Mouse (Mus musculus): ENCODE measurements around the gene Snx30.
A peak's percentile ranks its signal among the peaks of the same experiment; 100 is the strongest.

Snx30 gene

DNA sequence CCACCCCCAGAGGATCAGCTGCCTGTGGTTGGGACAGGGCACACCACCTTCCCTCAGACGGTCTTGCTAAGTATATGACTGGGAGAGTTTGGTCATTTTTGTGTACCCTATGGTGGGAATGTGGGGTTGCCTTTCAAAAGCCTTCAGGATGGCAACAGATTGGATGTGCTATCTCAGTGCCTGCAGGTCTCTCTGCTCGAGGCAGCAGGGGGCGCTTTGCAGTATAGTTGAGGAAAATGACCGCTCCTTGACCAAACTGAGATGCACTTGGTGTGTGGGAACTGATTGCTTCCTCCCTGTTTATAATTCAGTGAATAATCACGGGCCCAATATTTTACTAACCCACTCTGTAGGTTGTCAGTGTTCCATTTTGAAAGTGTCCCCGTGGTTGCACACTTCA lies 96.9 kb downstream of the Snx30 start:
- DNase-seq (ENCODE audit: low read depth, low spot score) = no peak

DNA sequence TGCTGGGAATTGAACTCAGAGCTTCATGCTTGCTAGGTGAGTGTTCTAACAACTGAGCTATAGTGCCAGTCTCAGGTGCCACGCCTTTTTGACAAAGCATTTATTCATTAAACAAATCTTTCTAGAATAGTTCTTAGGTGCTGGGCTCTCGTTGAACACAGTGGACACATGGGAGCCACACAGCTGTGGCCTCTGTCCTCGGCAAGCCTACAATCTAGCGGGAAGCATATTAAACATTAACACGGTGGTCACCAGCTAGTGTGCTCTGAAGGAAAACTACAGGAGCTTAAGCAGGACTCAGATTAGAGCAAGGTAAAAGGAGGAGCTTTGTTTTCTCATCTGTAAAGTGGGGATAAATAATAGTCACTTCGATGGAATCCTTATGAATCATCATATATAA lies 101.5 kb downstream of the Snx30 start:
- DNase-seq (ENCODE audit: low read depth, low spot score) = no peak

DNA sequence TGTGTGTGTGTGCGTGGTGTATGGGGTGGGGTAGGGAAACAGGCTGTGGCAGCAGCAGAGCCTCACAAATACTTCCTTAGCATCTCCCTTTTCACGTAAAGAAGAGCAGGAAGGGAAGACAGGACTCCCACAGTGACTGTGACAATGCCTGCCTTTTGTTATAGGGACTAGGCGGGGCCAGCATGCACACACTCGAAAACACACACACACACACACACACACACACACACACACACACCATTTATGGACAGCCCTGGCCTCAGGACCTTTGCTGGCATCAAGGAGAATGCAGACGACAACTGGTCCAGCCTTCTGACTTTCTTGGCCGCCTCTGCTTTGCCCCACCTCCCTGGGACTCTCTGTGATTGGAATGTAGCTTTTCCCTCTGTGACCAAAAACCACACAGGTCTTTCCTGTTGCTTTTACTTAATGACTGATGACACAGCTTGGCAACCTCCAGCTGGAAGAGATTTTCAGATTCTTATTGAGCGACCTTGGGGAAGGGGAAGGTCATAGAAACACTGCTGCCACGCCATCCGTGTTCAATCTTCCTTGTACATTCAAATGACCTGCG lies 102.1 kb downstream of the Snx30 start:
- no peak for DNase-seq (ENCODE audit: low read depth, low spot score)

DNA sequence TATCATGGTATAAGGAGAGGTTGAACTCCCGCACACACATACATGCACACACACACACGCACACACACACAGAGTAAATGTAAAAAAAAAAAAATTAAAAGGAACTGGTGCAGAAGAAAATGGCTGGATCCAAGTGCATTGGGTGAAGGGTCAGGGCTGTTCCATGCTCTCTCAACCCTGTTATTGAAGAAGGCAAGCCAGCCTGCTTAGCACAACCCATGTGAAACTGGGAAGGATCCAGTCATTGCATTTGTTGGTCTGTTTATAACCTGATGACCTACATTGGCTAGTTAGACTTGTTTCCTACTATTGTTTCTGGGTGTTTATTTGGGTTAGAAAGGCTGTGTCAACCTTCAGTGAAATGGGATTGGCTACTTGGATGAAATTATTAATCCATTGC lies 103.1 kb downstream of the Snx30 start:
- no peak for DNase-seq (ENCODE audit: low read depth, low spot score)

DNA sequence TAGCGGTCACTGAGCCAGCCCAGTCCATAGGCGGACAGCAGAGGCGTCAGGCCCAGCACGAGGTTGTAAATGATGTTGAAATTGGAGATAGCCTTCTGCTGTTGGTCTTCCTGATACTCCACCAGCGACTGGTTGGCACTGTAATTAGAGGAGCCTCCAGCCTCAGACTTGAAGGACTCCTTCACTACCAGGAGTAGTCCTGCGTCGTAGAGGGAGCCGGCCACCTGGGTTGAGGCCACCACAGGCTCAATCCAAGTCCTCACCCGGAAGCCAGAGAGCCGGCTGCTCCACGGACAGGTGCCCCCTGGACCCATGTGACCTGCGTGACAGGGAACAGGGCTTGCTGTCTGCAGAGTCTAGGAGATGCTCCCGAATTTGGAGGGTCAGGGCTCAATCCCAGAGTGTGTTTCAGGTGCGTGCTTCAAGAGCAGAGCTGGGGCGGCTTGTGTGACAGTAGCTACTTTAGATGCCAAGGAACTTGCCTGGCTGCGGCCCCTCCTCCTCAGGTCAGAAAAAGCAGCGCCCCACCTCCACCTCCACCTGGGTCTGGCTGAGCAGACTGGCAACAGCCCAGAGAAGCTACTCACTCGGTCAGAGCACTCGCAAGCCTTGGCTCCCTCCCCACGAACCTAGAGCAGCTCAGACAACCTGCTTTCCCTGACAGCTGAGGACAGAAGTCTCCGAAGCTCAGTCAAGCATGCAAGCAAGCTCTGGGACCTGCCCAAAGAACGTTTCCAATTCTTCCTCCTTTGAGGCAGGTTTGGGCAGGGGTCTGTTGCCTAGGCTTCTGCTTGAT lies 109.2 kb downstream of the Snx30 start, which contains the start of gene Slc46a2:
TSS of gene Slc46a2 (minus strand) at position 449 of the 796 bp plus-strand sequence.
- DNase-seq (ENCODE audit: low read depth, low spot score) = no peak

DNA sequence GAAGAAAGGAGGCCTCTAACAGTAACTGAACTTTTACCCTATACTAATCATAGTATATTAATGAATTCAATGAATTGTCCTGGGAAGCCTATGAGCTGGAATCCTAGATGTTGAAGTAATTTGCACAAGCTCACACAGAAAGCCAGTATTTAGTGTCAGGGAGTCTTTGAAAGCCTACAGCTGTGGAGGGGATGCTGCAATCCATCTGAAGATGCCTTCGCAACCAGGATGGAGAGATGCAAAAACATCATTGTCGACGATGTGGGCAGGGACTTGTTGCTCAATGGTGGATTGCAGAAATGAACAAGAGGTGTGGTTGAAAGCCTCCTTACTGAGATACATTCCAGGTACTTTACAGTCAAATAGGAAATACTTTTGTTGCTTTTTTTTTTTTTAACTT lies 112.3 kb downstream of the Snx30 start:
- DNase-seq (ENCODE audit: low read depth, low spot score) = no peak

DNA sequence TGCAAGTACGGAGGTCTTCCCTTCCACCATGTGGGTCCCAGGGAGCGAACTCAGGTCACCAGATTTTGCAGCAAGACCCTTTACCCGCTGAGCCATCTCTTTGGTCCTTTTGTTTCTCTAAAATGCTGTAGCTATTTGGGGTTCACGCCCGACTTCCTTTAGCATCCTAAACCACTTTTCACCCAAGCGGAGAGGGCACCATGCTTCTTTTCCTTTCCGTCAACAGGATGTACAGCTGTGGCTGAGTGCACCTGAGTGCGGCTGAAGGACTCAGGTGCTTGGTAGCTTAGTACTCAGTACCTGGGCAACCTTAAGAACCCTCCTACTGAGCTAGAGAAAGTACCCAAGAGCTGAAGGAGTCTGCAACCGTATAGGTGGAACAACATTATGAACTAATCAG lies 119.4 kb downstream of the Snx30 start:
- no peak for DNase-seq (ENCODE audit: low read depth, low spot score)

DNA sequence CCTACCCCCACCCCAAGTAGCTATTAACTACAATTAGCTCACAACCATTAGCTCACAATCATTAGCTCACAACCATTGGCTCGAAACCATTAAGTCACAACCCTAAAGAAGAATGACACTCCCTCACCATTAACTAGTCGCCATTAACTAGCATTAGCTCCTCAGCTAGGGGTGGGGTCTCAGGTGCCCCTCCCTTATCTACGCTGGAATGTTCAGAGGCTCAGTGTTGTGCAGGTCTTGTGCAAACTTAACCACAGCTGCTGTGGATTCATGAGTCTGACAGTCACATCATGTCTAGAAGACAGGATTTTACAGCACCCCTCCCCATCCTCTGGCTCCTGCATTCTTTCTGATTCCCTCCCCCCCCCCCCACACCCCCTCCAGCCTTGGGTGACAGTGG lies 122.0 kb downstream of the Snx30 start:
- no peak for DNase-seq (ENCODE audit: low read depth, low spot score)

DNA sequence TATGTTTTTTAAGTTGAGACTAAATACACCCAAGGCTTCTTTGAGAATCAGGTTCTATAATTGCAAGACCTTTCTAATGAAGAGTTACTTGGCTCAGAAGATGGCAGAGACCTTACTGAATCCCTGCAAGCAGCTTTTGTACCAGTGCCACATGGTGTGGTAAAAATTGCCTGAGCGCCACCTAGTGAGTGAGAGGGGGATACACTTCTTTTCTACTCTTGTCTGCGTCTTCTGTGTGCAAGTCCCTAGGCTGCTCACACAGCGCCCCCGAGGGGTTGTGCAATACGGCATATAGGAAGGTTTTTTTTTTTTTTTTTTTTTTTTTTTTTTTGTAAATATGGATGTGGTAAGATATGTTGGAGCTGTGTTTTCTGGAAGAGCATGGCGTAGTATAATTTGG lies 122.7 kb downstream of the Snx30 start:
- DNase-seq (ENCODE audit: low read depth, low spot score) = peak; percentile 28

DNA sequence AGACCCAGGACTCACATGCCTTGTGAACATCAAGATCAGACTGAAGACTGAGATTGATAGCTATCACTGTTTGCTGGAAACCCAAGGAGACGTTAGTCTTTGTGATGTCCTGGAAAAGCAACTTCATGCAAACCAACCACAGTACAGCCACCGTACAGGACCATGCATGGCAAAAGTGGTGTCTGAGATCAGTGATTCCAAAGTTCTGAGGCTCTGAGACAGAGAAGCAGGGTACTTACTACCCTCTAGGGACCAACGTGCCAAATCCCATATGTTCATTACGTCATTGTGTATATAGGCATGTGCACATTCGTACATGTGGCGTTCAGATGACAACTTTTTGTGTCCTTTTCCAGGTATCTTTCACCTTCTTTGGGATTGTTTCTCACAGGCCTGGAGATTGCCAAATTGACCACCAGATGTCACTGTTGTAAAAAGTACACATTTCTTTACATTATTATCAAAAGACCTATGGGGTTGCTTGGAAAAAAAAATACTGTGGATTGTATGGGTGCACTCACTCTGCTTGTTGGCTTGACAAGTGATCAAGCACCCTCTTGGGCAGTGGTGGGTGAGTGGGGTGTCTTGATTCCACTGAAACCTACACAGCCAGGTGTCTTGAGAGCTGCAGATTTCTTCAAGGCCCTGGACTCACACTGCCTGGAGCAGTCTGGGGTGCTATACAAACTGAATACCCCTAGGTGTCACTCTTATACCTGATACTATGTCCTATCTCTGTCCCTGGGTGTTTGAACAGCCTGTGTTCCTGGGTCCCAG lies 127.1 kb downstream of the Snx30 start:
- peak; percentile 3 for DNase-seq (ENCODE audit: low read depth, low spot score)

DNA sequence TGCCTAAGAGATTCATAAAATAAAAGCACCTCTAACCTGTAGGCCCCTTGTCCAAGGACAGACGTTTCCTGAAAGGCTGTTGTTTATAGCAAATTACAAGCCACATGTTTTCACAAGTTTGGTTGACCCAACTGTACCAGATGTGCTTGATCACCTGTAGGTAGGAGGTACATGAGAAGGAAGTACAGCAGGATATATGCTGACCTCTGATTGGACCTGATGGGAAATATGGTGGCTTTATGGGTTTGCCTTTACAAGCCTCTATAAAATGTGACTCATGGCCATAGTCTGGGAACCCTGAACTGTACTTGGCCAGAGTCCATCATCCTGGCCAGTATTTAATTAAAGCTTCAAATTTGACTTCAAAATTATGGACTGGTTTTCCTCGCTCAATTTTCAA lies 131.9 kb downstream of the Snx30 start:
- no peak for DNase-seq (ENCODE audit: low read depth, low spot score)
